Mouse (Mus musculus) intestine, embryonic 16.5 days (tissue): ENCODE measurements at regions not wholly inside any gene's neighbourhood (a gene's known extent, or its start where the extent isn't known, plus 50 kb on each side); places are given as distances from the start of the nearest gene placed in this dataset.
A peak's percentile ranks its signal among the peaks of the same experiment; 100 is the strongest.

ENCODE experiments used
- ATAC-seq: fragments of 200-750 bp; cut with Nextera tagmentation; 2 replicates; pipeline ENCODE4 v1.8.0; 2017; ENCODE audit warnings: moderate TSS enrichment, moderate library complexity
- H3K27ac ChIP-seq: fragments of 300-500 bp; sonication (generic); 2 replicates; pipeline ENCODE4 v1.5.1; 2014; ENCODE audit warnings: mild to moderate bottlenecking, low read length
- H3K27me3 ChIP-seq: fragments of 300-500 bp; sonication (generic); replicated peaks from 2 replicates; pipeline ENCODE4 v1.6.1; 2014; ENCODE audit warnings: low read length, control low read depth, mixed read lengths; ENCODE audit not compliant: control insufficient read depth, insufficient read depth
- H3K36me3 ChIP-seq: fragments of 300-500 bp; sonication (generic); 2 replicates; pipeline ENCODE4 v1.6.1; 2014; ENCODE audit warnings: low read length, control low read depth; ENCODE audit not compliant: control insufficient read depth, insufficient read depth
- H3K4me1 ChIP-seq: fragments of 300-500 bp; sonication (generic); 2 replicates; pipeline ENCODE4 v1.6.1; 2014; ENCODE audit warnings: low read length, control low read depth, mixed read lengths; ENCODE audit not compliant: control insufficient read depth, insufficient read depth
- H3K4me2 ChIP-seq: fragments of 300-500 bp; sonication (generic); 2 replicates; pipeline ENCODE4 v1.6.1; 2014; ENCODE audit warnings: low read depth, low read length, control low read depth
- H3K4me3 ChIP-seq: fragments of 300-500 bp; sonication (generic); 2 replicates; pipeline ENCODE4 v1.5.1; 2014; ENCODE audit warnings: mild to moderate bottlenecking, low read length
- H3K9ac ChIP-seq: fragments of 300-500 bp; sonication (generic); 2 replicates; pipeline ENCODE4 v1.6.1; 2014; ENCODE audit warnings: low read depth, low read length
- H3K9me3 ChIP-seq: fragments of 300-500 bp; sonication (generic); 2 replicates; pipeline ENCODE4 v1.6.1; 2016; ENCODE audit warnings: low read length, control low read depth; ENCODE audit not compliant: control insufficient read depth
- WGBS: fragments of 180-500 bp; shearing (Covaris S2); extraction: QIAGEN DNeasy Blood & Tissue Kit; methylation state at CpG from one replicate; pipeline ENCODE4 v1.1.7; 2014; 5-methylcytosine and 5-hydroxymethylcytosine counted together

- ATAC-seq = no peak
- Histone ChIP-seq H3K4me2 (no peak overlapping the region), H3K9me3 (no peaks in the 10 kb centered on the region), H3K4me3 (no peak overlapping the region), H3K36me3 (no peaks in the 10 kb centered on the region), H3K4me1 (no peaks in the 10 kb centered on the region), H3K27ac (no peak overlapping the region), H3K27me3 (no peaks in the 10 kb centered on the region), H3K9ac (no peak overlapping the region)
- WGBS = 41% methylated on average over 7 of the region's 7 CpGs
Observed at GRCm38 (mm10) chr12:107677076-107677475, 188.6 kb downstream of the 3110018I06Rik start.

DNA sequence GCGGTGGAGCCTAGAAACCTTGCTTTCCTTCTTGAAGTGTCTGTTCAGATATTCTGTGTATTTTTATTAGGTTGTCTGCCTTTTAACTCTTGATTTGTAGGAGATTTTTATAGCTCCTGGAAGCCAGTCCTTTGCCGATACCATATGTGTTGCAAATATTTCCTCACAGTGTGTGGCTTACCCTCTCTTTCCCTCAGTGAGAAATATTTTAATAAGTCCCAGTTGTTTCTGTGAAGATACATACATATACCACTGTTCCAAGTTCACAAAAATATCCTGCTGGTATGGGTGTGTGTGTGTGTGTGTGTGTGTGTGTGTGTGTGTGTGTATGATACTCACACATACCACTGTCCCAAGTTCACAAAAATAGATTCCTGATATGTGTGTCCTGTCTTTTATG, 199.0 kb downstream of the 3110018I06Rik start:
- Histone ChIP-seq H3K9me3 (no peaks in the 10 kb centered on the region), H3K4me2 (no peak overlapping the region), H3K4me3 (no peak overlapping the region), H3K4me1 (no peaks in the 10 kb centered on the region), H3K36me3 (no peaks in the 10 kb centered on the region), H3K9ac (no peak overlapping the region), H3K27me3 (no peaks in the 10 kb centered on the region), H3K27ac (no peak overlapping the region)
- 62% methylated on average over 2 of the region's 2 CpGs for WGBS
- no peak for ATAC-seq

GRCm38 (mm10) chr12:107689418-107689817, 201.0 kb downstream of the 3110018I06Rik start:
- Histone ChIP-seq H3K36me3 (no peaks in the 10 kb centered on the region), H3K27ac (no peak overlapping the region), H3K4me3 (no peak overlapping the region), H3K9ac (no peak overlapping the region), H3K4me1 (no peaks in the 10 kb centered on the region), H3K9me3 (no peaks in the 10 kb centered on the region), H3K4me2 (no peak overlapping the region), H3K27me3 (no peaks in the 10 kb centered on the region)
- ATAC-seq = no peak
- WGBS = 62% methylated on average over 7 of the region's 7 CpGs

GRCm38 (mm10) chr12:107690061-107690460, 201.6 kb downstream of the 3110018I06Rik start:
- H3K27ac ChIP-seq = no peak overlapping the region
- no peaks in the 10 kb centered on the region for H3K4me1 ChIP-seq
- H3K9me3 ChIP-seq = no peaks in the 10 kb centered on the region
- no peak overlapping the region for H3K4me3 ChIP-seq
- H3K4me2 ChIP-seq = no peak overlapping the region
- no peak overlapping the region for H3K9ac ChIP-seq
- ATAC-seq = no peak
- WGBS = 77% methylated on average over 3 of the region's 3 CpGs
- H3K27me3 ChIP-seq = no peaks in the 10 kb centered on the region
- no peaks in the 10 kb centered on the region for H3K36me3 ChIP-seq

DNA sequence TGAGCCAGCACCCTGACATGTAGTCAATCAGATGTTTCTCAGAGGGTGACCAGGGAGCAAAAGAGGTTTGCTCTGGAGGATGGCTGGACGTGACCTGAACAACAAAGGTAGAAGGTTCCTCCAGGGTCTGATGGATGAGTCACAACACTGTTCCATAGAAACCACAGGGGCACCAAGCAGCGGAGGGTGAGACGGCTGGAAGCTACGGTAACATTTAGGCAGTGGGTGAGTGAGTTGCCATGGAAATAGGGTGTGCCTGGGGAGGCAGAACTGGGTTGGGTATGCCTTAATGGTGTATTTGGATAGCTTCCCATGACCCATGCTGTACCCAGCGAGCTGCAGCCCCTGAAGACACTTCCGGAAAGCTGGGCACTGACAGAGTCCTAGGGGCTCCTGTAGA, 205.3 kb downstream of the 3110018I06Rik start:
- no peak overlapping the region for H3K9ac ChIP-seq
- H3K4me3 ChIP-seq = no peak overlapping the region
- no peaks in the 10 kb centered on the region for H3K9me3 ChIP-seq
- no peak overlapping the region for H3K27ac ChIP-seq
- peaks cover 10% of the 10 kb centered on the region; the same call in 1 of the 2 replicates for H3K4me1 ChIP-seq
- H3K27me3 ChIP-seq = no peaks in the 10 kb centered on the region
- 66% methylated on average over 6 of the region's 6 CpGs for WGBS
- no peak overlapping the region for H3K4me2 ChIP-seq
- ATAC-seq = no peak
- no peaks in the 10 kb centered on the region for H3K36me3 ChIP-seq

DNA sequence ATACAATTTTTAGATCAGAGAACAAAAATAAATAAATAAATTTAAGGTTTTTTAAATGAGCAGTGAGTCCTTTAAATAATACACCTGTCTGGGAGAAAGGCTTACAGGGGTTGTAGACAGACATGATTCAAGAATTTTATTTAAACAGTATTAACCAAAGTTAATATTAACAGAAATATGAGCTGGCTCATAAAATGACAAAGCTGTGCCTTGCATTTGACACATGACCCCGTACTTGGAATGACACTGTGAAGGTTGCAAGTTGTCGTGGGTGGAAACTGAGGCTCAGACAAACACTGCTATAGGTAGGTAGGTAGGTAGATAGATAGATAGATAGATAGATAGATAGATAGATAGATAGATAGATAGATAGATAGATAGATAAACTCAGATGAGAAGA, 206.6 kb downstream of the 3110018I06Rik start:
- WGBS = 62% methylated on average over 2 of the region's 2 CpGs
- no peak overlapping the region for H3K4me3 ChIP-seq
- H3K9me3 ChIP-seq = no peaks in the 10 kb centered on the region
- H3K4me1 ChIP-seq = peaks cover 12% of the 10 kb centered on the region
- H3K27me3 ChIP-seq = no peaks in the 10 kb centered on the region
- no peaks in the 10 kb centered on the region for H3K36me3 ChIP-seq
- ATAC-seq = peak; percentile 54
- no peak overlapping the region for H3K9ac ChIP-seq
- no peak overlapping the region for H3K4me2 ChIP-seq
- H3K27ac ChIP-seq = peak overlapping the region; percentile 81

GRCm38 (mm10) chr12:107695438-107696267, 207.2 kb downstream of the 3110018I06Rik start:
- H3K36me3 ChIP-seq = no peaks in the 10 kb centered on the region
- H3K27me3 ChIP-seq = no peaks in the 10 kb centered on the region
- peak overlapping the region; percentile 12; the same call in 1 of the 2 replicates for H3K9ac ChIP-seq
- H3K4me2 ChIP-seq = no peak overlapping the region
- peaks cover 16% of the 10 kb centered on the region for H3K4me1 ChIP-seq
- WGBS = 59% methylated on average over 13 of the region's 13 CpGs
- peak overlapping the region; percentile 81 for H3K27ac ChIP-seq
- H3K9me3 ChIP-seq = no peaks in the 10 kb centered on the region
- no peak overlapping the region for H3K4me3 ChIP-seq
- peak; percentile 88 for ATAC-seq

GRCm38 (mm10) chr12:107700317-107700716, 211.9 kb downstream of the 3110018I06Rik start:
- Histone ChIP-seq H3K36me3 (no peaks in the 10 kb centered on the region), H3K27ac (no peak overlapping the region), H3K4me2 (no peak overlapping the region), H3K9ac (no peak overlapping the region), H3K27me3 (no peaks in the 10 kb centered on the region), H3K4me3 (no peak overlapping the region), H3K4me1 (peaks cover 16% of the 10 kb centered on the region), H3K9me3 (no peaks in the 10 kb centered on the region)
- WGBS = 28% methylated on average over 5 of the region's 5 CpGs
- no peak for ATAC-seq

DNA sequence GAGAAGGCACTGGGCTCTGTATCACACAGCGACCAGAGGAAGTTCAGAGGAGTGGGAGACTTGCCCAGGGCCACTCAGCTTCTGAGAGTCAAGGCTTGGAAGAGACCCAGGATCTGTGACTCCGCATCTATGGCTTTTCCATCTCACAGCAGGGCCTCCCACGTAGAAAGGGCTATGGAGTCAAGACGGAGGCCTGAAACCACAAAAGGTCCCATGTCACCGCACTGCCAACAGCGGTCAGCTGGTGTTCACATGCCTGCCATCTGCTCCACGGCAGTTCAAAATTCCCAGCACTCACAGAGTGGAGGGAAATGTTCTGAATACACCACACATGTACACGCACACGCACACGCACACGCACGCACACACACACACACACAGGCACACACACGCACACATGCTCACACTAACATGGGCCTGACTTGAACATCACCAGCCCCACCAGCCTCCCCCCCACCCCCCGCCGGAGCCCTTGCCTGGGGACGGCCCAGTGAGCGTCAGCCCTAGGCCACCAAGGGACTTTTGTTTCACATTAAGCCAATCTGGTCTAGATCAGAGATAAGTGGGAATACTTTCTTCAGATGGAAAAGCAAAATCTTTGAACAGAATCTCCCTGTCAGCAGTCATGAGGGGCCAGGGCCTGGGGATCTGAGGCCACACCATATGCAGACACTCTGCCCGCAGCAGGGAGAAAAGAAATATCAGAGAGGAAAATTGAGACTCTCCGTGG, 212.6 kb downstream of the 3110018I06Rik start:
- Histone ChIP-seq H3K4me3 (no peak overlapping the region), H3K27me3 (no peaks in the 10 kb centered on the region), H3K36me3 (no peaks in the 10 kb centered on the region), H3K9me3 (no peaks in the 10 kb centered on the region), H3K4me2 (no peak overlapping the region), H3K27ac (no peak overlapping the region), H3K4me1 (peaks cover 16% of the 10 kb centered on the region), H3K9ac (no peak overlapping the region)
- no peak for ATAC-seq
- WGBS = 77% methylated on average over 19 of the region's 19 CpGs
